Mouse (Mus musculus) ES-Bruce4 (cell line): Measurements from ENCODE around the gene Urod. TPM values are rescaled to one million over a fixed set of nuclear protein-coding genes. Genes with fewer than 3 reads are reported as not detected.

ENCODE experiments used
- H3K27ac ChIP-seq: 2 replicates; pipeline ENCODE4 v1.5.1; 2012; ENCODE audit warnings: low read length, inconsistent platforms; ENCODE audit not compliant: insufficient read depth
- H3K27me3 ChIP-seq: 2 replicates; pipeline ENCODE4 v1.6.1; 2012; ENCODE audit warnings: mild to moderate bottlenecking, low read length, inconsistent platforms; ENCODE audit not compliant: control insufficient read depth, poor library complexity, insufficient read depth, severe bottlenecking
- H3K36me3 ChIP-seq: 2 replicates; pipeline ENCODE4 v1.6.1; 2012; ENCODE audit warnings: inconsistent platforms, mild to moderate bottlenecking, low read length, moderate library complexity; ENCODE audit not compliant: control insufficient read depth, poor library complexity, insufficient read depth, severe bottlenecking
- H3K4me1 ChIP-seq: one replicate; pipeline ENCODE4 v1.8.1; 2011; ENCODE audit warnings: low read length; ENCODE audit not compliant: control insufficient read depth, insufficient read depth
- H3K4me3 ChIP-seq: 2 replicates; pipeline ENCODE4 v1.5.1; 2011; ENCODE audit warnings: low read depth, mild to moderate bottlenecking, low read length
- H3K9ac ChIP-seq: 2 replicates; pipeline ENCODE4 v1.6.1; 2012; ENCODE audit warnings: low read depth, mild to moderate bottlenecking, inconsistent platforms; ENCODE audit not compliant: poor library complexity, severe bottlenecking
- H3K9me3 ChIP-seq: replicated peaks from 2 replicates; pipeline ENCODE4 v1.6.1; 2012; ENCODE audit warnings: mild to moderate bottlenecking, low read length, inconsistent platforms; ENCODE audit not compliant: control insufficient read depth, poor library complexity, insufficient read depth, severe bottlenecking
- CTCF ChIP-seq: IDR thresholded peaks from one replicate; pipeline ENCODE4 v1.8.1; 2011; ENCODE audit warnings: low read depth, low read length
- EP300 ChIP-seq: IDR thresholded peaks from 2 replicates; pipeline ENCODE4 v1.6.1; 2011; ENCODE audit warnings: low read depth, low read length; ENCODE audit not compliant: insufficient read depth
- POLR2A ChIP-seq: IDR thresholded peaks from one replicate; pipeline ENCODE4 v1.8.1; 2011; ENCODE audit warnings: low read length; ENCODE audit not compliant: insufficient read depth
- polyA plus RNA-seq: library from polyadenylated mRNA; stranded (reverse); fragments of >200 nt; gene quantifications from 2 replicates; pipeline ENCODE4 v1.2.4, GENCODE M21; 2011; ENCODE audit warnings: low read depth; ENCODE audit not compliant: missing spikeins, insufficient read depth, insufficient read length

Urod gene
- polyA plus RNA-seq, 1 experiment = 79.3 TPM

DNA sequence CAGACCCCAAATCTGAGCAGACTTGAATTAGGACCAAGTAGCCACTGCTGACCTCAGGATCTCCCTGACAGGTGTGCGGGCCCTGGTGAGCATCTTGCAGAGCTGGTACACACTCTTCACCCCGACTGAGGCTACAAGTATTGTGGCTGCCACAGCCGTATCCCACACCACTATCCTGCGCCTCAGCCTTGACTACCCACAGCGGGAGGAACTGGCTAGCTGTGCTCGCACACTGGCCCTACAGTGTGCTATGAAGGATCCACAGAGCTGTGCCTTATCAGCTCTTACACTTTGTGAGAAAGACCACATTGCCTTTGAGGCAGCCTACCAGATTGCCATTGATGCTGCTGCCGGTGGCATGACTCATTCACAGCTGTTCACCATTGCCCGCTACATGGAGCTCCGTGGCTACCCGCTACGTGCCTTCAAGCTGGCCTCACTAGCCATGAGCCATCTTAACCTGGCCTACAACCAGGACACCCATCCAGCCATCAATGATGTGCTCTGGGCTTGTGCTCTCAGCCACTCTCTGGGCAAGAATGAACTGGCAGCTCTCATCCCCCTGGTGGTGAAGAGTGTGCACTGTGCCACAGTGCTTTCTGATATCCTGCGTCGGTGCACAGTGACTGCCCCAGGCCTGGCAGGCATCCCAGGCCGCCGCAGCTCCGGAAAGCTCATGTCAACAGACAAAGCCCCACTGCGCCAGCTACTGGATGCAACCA is 7.7 kb downstream of the Urod start:
- TF ChIP-seq POLR2A (no peak), EP300 (peak; percentile 40; the same call in 1 of the 2 replicates), CTCF (peak; percentile 62)
- no peaks in the 10 kb centered on the region for H3K9me3 ChIP-seq
- no peak overlapping the region for H3K27ac ChIP-seq
- peaks cover 2% of the 10 kb centered on the region for H3K4me1 ChIP-seq
- no peak overlapping the region; the same call in 1 of the 2 replicates for H3K4me3 ChIP-seq
- no peaks in the 10 kb centered on the region for H3K27me3 ChIP-seq
- H3K36me3 ChIP-seq = no peaks in the 10 kb centered on the region
- H3K9ac ChIP-seq = no peak overlapping the region

DNA sequence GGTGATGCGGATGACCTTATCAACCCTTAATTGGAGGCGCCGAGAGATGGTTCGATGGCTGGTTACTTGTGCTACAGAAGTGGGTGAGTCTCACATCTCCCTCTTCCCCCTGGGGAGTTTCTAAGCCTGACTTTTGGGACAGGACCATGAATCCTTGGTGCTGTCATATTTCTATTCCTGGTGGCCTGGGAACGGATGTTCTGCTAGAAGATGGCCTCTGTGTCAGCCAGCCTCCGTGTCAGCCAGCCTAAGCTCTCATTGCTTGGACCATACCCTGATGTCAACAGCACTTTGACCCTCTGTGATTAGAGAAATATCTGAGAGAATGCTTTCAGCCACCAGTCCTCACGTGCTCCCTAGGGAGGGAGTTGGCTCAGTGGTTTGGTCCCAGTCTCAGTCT is 8.5 kb downstream of the Urod start:
- Histone ChIP-seq H3K4me3 (no peak overlapping the region), H3K27ac (no peak overlapping the region), H3K9ac (no peak overlapping the region), H3K9me3 (no peaks in the 10 kb centered on the region), H3K4me1 (peaks cover 2% of the 10 kb centered on the region), H3K27me3 (no peaks in the 10 kb centered on the region), H3K36me3 (no peaks in the 10 kb centered on the region)
- no peak for TF ChIP-seq POLR2A
- no peak for TF ChIP-seq CTCF
- no peak for TF ChIP-seq EP300

DNA sequence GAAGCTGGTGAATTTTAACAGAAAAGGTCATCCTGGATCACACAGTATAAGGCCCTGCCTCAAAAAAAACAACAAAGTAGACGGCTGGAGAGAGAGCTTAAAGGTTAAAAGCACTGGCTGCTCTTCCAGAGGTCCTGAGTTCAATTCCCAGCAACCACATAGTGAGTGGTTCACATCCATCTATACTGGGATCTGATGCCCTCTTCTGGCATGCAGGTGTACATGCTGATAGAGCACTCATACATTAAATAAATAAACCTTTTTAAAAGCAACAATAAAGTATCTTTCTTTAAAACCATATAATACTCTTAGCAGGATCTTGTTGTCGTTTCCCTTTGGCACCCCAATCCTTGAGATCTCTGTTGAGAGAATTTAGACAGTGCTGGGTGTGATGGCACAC is 17.7 kb downstream of the Urod start:
- H3K4me1 ChIP-seq = no peaks in the 10 kb centered on the region
- no peak for TF ChIP-seq EP300
- no peak for TF ChIP-seq CTCF
- TF ChIP-seq POLR2A = no peak
- H3K27me3 ChIP-seq = no peaks in the 10 kb centered on the region
- no peak overlapping the region for H3K4me3 ChIP-seq
- H3K9me3 ChIP-seq = no peaks in the 10 kb centered on the region
- H3K36me3 ChIP-seq = no peaks in the 10 kb centered on the region
- no peak overlapping the region for H3K9ac ChIP-seq
- H3K27ac ChIP-seq = no peak overlapping the region

DNA sequence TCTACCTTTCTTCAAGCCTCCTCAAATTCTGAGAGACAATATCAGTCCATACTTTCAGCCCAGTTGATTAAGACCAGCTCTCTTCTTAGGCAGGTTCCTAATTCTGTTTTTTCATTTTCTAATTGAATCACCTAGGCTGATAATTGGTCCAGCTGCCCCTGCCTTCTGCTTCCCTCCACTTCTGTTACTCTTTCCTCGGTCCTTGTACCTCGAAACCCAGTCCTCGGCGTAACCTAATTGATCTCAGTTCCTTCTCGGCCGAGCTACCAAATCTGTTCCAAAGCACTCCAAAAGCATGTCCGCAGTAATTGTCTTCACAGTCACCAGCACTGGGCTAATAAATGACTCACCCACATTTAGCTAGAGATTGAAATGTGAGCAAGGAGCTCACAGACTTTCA is 39.3 kb downstream of the Urod start:
- H3K4me1 ChIP-seq = no peaks in the 10 kb centered on the region
- no peak overlapping the region for H3K27ac ChIP-seq
- no peaks in the 10 kb centered on the region for H3K36me3 ChIP-seq
- TF ChIP-seq CTCF = no peak
- TF ChIP-seq POLR2A = no peak
- no peak for TF ChIP-seq EP300
- H3K27me3 ChIP-seq = no peaks in the 10 kb centered on the region
- H3K9ac ChIP-seq = no peak overlapping the region
- H3K9me3 ChIP-seq = no peaks in the 10 kb centered on the region
- no peak overlapping the region for H3K4me3 ChIP-seq

DNA sequence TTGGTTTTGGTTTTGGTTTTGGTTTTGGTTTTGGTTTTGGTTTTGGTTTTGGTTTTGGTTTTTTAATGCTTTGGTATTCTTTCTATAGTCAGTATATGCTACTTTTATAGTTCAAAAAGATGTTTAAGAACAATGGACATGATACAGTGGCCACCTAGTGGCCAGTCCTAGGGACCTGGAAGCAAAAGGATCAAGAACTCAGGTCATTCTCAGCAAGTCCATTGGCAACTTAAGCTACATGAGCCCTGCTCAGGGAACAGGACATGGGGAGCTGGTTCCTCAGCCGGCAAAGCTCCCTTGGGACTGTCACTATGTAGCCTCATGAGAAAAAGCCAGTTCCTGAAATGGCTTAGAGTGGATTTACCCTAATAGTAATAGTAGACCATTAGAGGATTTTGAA is 42.6 kb downstream of the Urod start:
- Histone ChIP-seq H3K9me3 (no peaks in the 10 kb centered on the region), H3K4me3 (no peak overlapping the region), H3K9ac (no peak overlapping the region), H3K27me3 (no peaks in the 10 kb centered on the region), H3K36me3 (no peaks in the 10 kb centered on the region), H3K4me1 (no peaks in the 10 kb centered on the region), H3K27ac (no peak overlapping the region)
- TF ChIP-seq POLR2A (no peak), CTCF (no peak), EP300 (no peak)

DNA sequence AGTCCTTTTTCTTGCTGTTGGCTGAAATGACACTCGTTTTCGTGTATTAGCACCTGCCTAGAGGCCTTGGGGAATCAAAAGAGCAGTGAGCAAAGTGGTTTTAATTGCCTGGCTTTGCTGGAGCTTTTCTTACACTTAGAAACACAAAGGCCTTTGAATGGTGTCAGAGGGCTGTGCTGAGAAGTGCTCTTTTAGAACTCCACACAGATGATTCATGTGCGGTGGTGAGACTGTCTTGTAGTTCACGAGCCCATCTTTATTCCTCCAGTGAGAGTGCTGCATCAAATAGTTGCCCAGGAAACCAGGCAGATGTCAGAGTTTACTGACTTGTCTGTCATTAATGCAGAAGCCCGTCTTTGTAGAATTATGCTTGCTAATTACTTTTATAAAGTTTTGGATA is 50.2 kb downstream of the Urod start:
- TF ChIP-seq CTCF (no peak), EP300 (no peak), POLR2A (no peak)
- no peak overlapping the region for H3K9ac ChIP-seq

More for the DNA sequence above, 50.2 kb downstream of the Urod start:
- Histone ChIP-seq H3K27ac (no peak overlapping the region), H3K4me3 (no peak overlapping the region), H3K4me1 (no peaks in the 10 kb centered on the region), H3K9me3 (no peaks in the 10 kb centered on the region), H3K27me3 (no peaks in the 10 kb centered on the region), H3K36me3 (no peaks in the 10 kb centered on the region)
